Mouse (Mus musculus) heart, embryonic 15.5 days (tissue): ENCODE results near the gene Scn9a. TPM values are rescaled to one million over a fixed set of nuclear protein-coding genes. Genes with fewer than 3 reads are reported as not detected.

ENCODE experiments used
- ATAC-seq: fragments of 200-750 bp; cut with Nextera tagmentation; replicated peaks from 2 replicates; pipeline ENCODE4 v1.8.0; 2017; ENCODE audit warnings: low read depth, moderate TSS enrichment; ENCODE audit not compliant: insufficient number of reproducible peaks, insufficient read depth, low FRiP score
- H3K27ac ChIP-seq: fragments of 300-500 bp; sonication (generic); 2 replicates; pipeline ENCODE4 v1.5.1; 2015; ENCODE audit warnings: mild to moderate bottlenecking, inconsistent platforms
- H3K27me3 ChIP-seq: fragments of 300-500 bp; sonication (generic); 2 replicates; pipeline ENCODE4 v1.6.1; 2015; ENCODE audit warnings: inconsistent platforms
- H3K36me3 ChIP-seq: fragments of 300-500 bp; sonication (generic); 2 replicates; pipeline ENCODE4 v1.6.1; 2015; ENCODE audit warnings: mild to moderate bottlenecking, inconsistent platforms
- H3K4me1 ChIP-seq: fragments of 300-500 bp; sonication (generic); replicated peaks from 2 replicates; pipeline ENCODE4 v1.6.1; 2015; ENCODE audit warnings: inconsistent platforms
- H3K4me2 ChIP-seq: fragments of 300-500 bp; sonication (generic); 2 replicates; pipeline ENCODE4 v1.6.1; 2015; ENCODE audit warnings: inconsistent platforms, mild to moderate bottlenecking, moderate library complexity
- H3K4me3 ChIP-seq: fragments of 300-500 bp; sonication (generic); 2 replicates; pipeline ENCODE4 v1.5.1; 2015; ENCODE audit warnings: mild to moderate bottlenecking, inconsistent platforms
- H3K9ac ChIP-seq: fragments of 300-500 bp; sonication (generic); 2 replicates; pipeline ENCODE4 v1.6.1; 2015; ENCODE audit warnings: mild to moderate bottlenecking, inconsistent platforms
- H3K9me3 ChIP-seq: fragments of 300-500 bp; sonication (generic); replicated peaks from 2 replicates; pipeline ENCODE4 v1.6.1; 2016; ENCODE audit warnings: inconsistent platforms
- WGBS: fragments of 180-500 bp; shearing (Covaris S2); methylation state at CpG from one replicate; pipeline ENCODE4 v1.1.7; 2015; ENCODE audit warnings: mixed read lengths; 5-methylcytosine and 5-hydroxymethylcytosine counted together
- polyA plus RNA-seq: library from polyadenylated mRNA; unstranded; fragments of >200 nt; fragmentation: Nextera tagmentation; extraction: Ambion mirVana; gene quantifications from 2 replicates; pipeline ENCODE4 v1.2.1, GENCODE M21; 2015

Scn9a gene
- polyA plus RNA-seq, 1 experiment from 2014 or later, result 0.10 TPM

GRCm38 (mm10) chr2:66548254-66548653, 86.5 kb downstream of the Scn9a start:
- no peaks in the 10 kb centered on the region for H3K4me1 ChIP-seq
- no peaks in the 10 kb centered on the region for H3K9me3 ChIP-seq
- no peak overlapping the region for H3K4me3 ChIP-seq
- ATAC-seq, result no peak
- H3K4me2 ChIP-seq, result no peak overlapping the region
- no peaks in the 10 kb centered on the region for H3K27me3 ChIP-seq
- no peak overlapping the region for H3K9ac ChIP-seq
- H3K36me3 ChIP-seq, result no peaks in the 10 kb centered on the region
- no peak overlapping the region for H3K27ac ChIP-seq
- WGBS, result 71% methylated on average over 3 of the region's 3 CpGs

- H3K4me2 ChIP-seq, result no peak overlapping the region
Observed at GRCm38 (mm10) chr2:66519966-66520365, 114.8 kb downstream of the Scn9a start.

GRCm38 (mm10) chr2:66511424-66511823, 123.3 kb downstream of the Scn9a start:
- 56% methylated on average over 2 of the region's 2 CpGs for WGBS
- no peaks in the 10 kb centered on the region for H3K27me3 ChIP-seq

More at GRCm38 (mm10) chr2:66519966-66520365, 114.8 kb downstream of the Scn9a start:
- 56% methylated on average over 3 of the region's 3 CpGs for WGBS
- H3K4me3 ChIP-seq, result no peak overlapping the region
- H3K4me1 ChIP-seq, result no peaks in the 10 kb centered on the region
- no peak overlapping the region for H3K9ac ChIP-seq
- H3K9me3 ChIP-seq, result no peaks in the 10 kb centered on the region
- H3K36me3 ChIP-seq, result no peaks in the 10 kb centered on the region
- H3K27ac ChIP-seq, result no peak overlapping the region
- H3K27me3 ChIP-seq, result no peaks in the 10 kb centered on the region
- ATAC-seq, result no peak

GRCm38 (mm10) chr2:66508032-66508431, 126.7 kb downstream of the Scn9a start:
- H3K4me2 ChIP-seq, result no peak overlapping the region
- H3K27ac ChIP-seq, result no peak overlapping the region
- ATAC-seq, result no peak
- no peak overlapping the region for H3K9ac ChIP-seq
- H3K9me3 ChIP-seq, result no peaks in the 10 kb centered on the region
- H3K4me1 ChIP-seq, result no peaks in the 10 kb centered on the region
- H3K36me3 ChIP-seq, result no peaks in the 10 kb centered on the region
- no peaks in the 10 kb centered on the region for H3K27me3 ChIP-seq
- WGBS, result 61% methylated on average over 3 of the region's 3 CpGs
- no peak overlapping the region for H3K4me3 ChIP-seq

More at GRCm38 (mm10) chr2:66511424-66511823, 123.3 kb downstream of the Scn9a start:
- Histone ChIP-seq H3K4me3 (no peak overlapping the region), H3K4me2 (no peak overlapping the region), H3K9ac (no peak overlapping the region), H3K36me3 (no peaks in the 10 kb centered on the region), H3K4me1 (no peaks in the 10 kb centered on the region), H3K27ac (no peak overlapping the region), H3K9me3 (no peaks in the 10 kb centered on the region)
- no peak for ATAC-seq

GRCm38 (mm10) chr2:66507616-66508015, 127.1 kb downstream of the Scn9a start:
- no peak for ATAC-seq
- no peaks in the 10 kb centered on the region for H3K4me1 ChIP-seq
- H3K27me3 ChIP-seq, result no peaks in the 10 kb centered on the region
- H3K36me3 ChIP-seq, result no peaks in the 10 kb centered on the region
- H3K9ac ChIP-seq, result no peak overlapping the region
- 76% methylated on average over 1 of the region's 1 CpGs for WGBS
- no peak overlapping the region for H3K27ac ChIP-seq
- H3K4me3 ChIP-seq, result no peak overlapping the region
- H3K4me2 ChIP-seq, result no peak overlapping the region
- no peaks in the 10 kb centered on the region for H3K9me3 ChIP-seq

- H3K4me1 ChIP-seq, result no peaks in the 10 kb centered on the region
- H3K36me3 ChIP-seq, result no peaks in the 10 kb centered on the region
- H3K4me3 ChIP-seq, result no peak overlapping the region
- no peaks in the 10 kb centered on the region for H3K9me3 ChIP-seq
- no peak overlapping the region for H3K27ac ChIP-seq
- no peak overlapping the region for H3K9ac ChIP-seq
- 73% methylated on average over 3 of the region's 3 CpGs for WGBS
- no peak overlapping the region for H3K4me2 ChIP-seq
- H3K27me3 ChIP-seq, result no peaks in the 10 kb centered on the region
- no peak for ATAC-seq
Observed at GRCm38 (mm10) chr2:66502158-66502557, 132.6 kb downstream of the Scn9a start.

GRCm38 (mm10) chr2:66494556-66494955, 140.2 kb downstream of the Scn9a start:
- WGBS, result 72% methylated on average over 8 of the region's 8 CpGs
- no peak for ATAC-seq
- H3K4me3 ChIP-seq, result no peak overlapping the region
- no peak overlapping the region for H3K27ac ChIP-seq
- no peaks in the 10 kb centered on the region for H3K27me3 ChIP-seq
- H3K36me3 ChIP-seq, result no peaks in the 10 kb centered on the region
- H3K4me1 ChIP-seq, result no peaks in the 10 kb centered on the region
- H3K9ac ChIP-seq, result no peak overlapping the region
- no peaks in the 10 kb centered on the region for H3K9me3 ChIP-seq
- no peak overlapping the region for H3K4me2 ChIP-seq

- no peaks in the 10 kb centered on the region for H3K36me3 ChIP-seq
- H3K4me2 ChIP-seq, result no peak overlapping the region
- H3K9ac ChIP-seq, result no peak overlapping the region
- no peak overlapping the region for H3K27ac ChIP-seq
- no peaks in the 10 kb centered on the region for H3K4me1 ChIP-seq
- ATAC-seq, result no peak
- H3K4me3 ChIP-seq, result no peak overlapping the region
- no peaks in the 10 kb centered on the region for H3K9me3 ChIP-seq
- 41% methylated on average over 2 of the region's 2 CpGs for WGBS
- H3K27me3 ChIP-seq, result no peaks in the 10 kb centered on the region
Observed at GRCm38 (mm10) chr2:66478395-66478794, 156.4 kb downstream of the Scn9a start.

- Histone ChIP-seq H3K27me3 (no peaks in the 10 kb centered on the region), H3K4me1 (no peaks in the 10 kb centered on the region), H3K9ac (no peak overlapping the region), H3K36me3 (no peaks in the 10 kb centered on the region), H3K4me2 (no peak overlapping the region), H3K4me3 (no peak overlapping the region), H3K27ac (no peak overlapping the region), H3K9me3 (no peaks in the 10 kb centered on the region)
- ATAC-seq, result no peak
- 45% methylated on average over 3 of the region's 3 CpGs for WGBS
Observed at GRCm38 (mm10) chr2:66473181-66473822, 161.5 kb downstream of the Scn9a start.

- Histone ChIP-seq H3K27me3 (no peaks in the 10 kb centered on the region), H3K9me3 (no peaks in the 10 kb centered on the region), H3K4me1 (no peaks in the 10 kb centered on the region), H3K4me3 (no peak overlapping the region), H3K4me2 (no peak overlapping the region), H3K27ac (no peak overlapping the region), H3K36me3 (no peaks in the 10 kb centered on the region), H3K9ac (no peak overlapping the region)
- WGBS, result 66% methylated on average over 3 of the region's 3 CpGs
- no peak for ATAC-seq
Observed at GRCm38 (mm10) chr2:66465484-66465883, 169.3 kb downstream of the Scn9a start.

- no peak overlapping the region for H3K27ac ChIP-seq
- WGBS, result 69% methylated on average over 2 of the region's 2 CpGs
- no peak for ATAC-seq
Observed at GRCm38 (mm10) chr2:66464874-66465458, 169.8 kb downstream of the Scn9a start.

GRCm38 (mm10) chr2:66463916-66464315, 170.8 kb downstream of the Scn9a start:
- no peak for ATAC-seq
- H3K9me3 ChIP-seq, result no peaks in the 10 kb centered on the region
- whole genome bisulfite sequencing, result 79% methylated on average over 6 of the region's 6 CpGs
- no peak overlapping the region for H3K9ac ChIP-seq
- H3K4me2 ChIP-seq, result no peak overlapping the region
- no peaks in the 10 kb centered on the region for H3K4me1 ChIP-seq
- H3K27me3 ChIP-seq, result no peaks in the 10 kb centered on the region
- no peaks in the 10 kb centered on the region for H3K36me3 ChIP-seq
- H3K27ac ChIP-seq, result no peak overlapping the region
- no peak overlapping the region for H3K4me3 ChIP-seq

More at GRCm38 (mm10) chr2:66464874-66465458, 169.8 kb downstream of the Scn9a start:
- Histone ChIP-seq H3K4me1 (no peaks in the 10 kb centered on the region), H3K36me3 (no peaks in the 10 kb centered on the region), H3K9ac (no peak overlapping the region), H3K4me2 (no peak overlapping the region), H3K9me3 (no peaks in the 10 kb centered on the region), H3K4me3 (no peak overlapping the region), H3K27me3 (no peaks in the 10 kb centered on the region)
